13 mouse cellular contexts compared by ENCODE assay signal in genomic region chr7:141064175-141064574, GRCm38 (mm10). TPM values are rescaled to one million over a fixed set of nuclear protein-coding genes. Genes with fewer than 3 reads are reported as not detected.
DNase-seq lines count a peak whose midpoint lies in the region; ATAC-seq and TF ChIP-seq lines count a peak whose summit lies in the region.
"Had no signal": no experiment of that assay in that cellular context is flagged by ENCODE, and none has a peak within 500 bp of the region (broad histone marks: within the 10 kb centered on the region; RNA-seq: fewer than 3 reads in every experiment).

No protein-coding gene starts in this region.

- no peak overlapping the region for H3K4me3 ChIP-seq in intestine, embryonic 16.5 days (ENCODE audit: low read length)
- H3K4me3 ChIP-seq in midbrain, postnatal 0 days (ENCODE audit: low read depth, low read length): no peak overlapping the region
- H3K4me3 ChIP-seq: heart, embryonic 13.5 days had no signal

- H3K9ac ChIP-seq in intestine, embryonic 16.5 days (ENCODE audit: low read depth, low read length): 0 out of 2 replicates have a peak overlapping the region, but pooled peaks have one; percentile 30
- no peak overlapping the region for H3K9ac ChIP-seq in midbrain, postnatal 0 days (replicated peaks; ENCODE audit: low read length, poor library complexity, severe bottlenecking)
- H3K9ac ChIP-seq: heart, embryonic 13.5 days; hindbrain, embryonic 14.5 days had no signal

- no peaks in the 10 kb centered on the region for H3K36me3 ChIP-seq in intestine, embryonic 16.5 days (ENCODE audit: control insufficient read depth, insufficient read depth, low read length)
- H3K36me3 ChIP-seq in midbrain, postnatal 0 days (ENCODE audit: insufficient read depth, low read length): peaks cover 48% of the 10 kb centered on the region
- H3K36me3 ChIP-seq: heart, embryonic 13.5 days had no signal

- no peak overlapping the region for H3K4me2 ChIP-seq in intestine, embryonic 16.5 days (ENCODE audit: low read depth, low read length)
- H3K4me2 ChIP-seq in midbrain, postnatal 0 days (ENCODE audit: low read depth, low read length, poor library complexity, severe bottlenecking): no peak overlapping the region
- H3K4me2 ChIP-seq: heart, embryonic 13.5 days; hindbrain, embryonic 14.5 days had no signal

- WGBS in intestine, embryonic 16.5 days: 56% methylated on average over 7 of the region's 7 CpGs
- WGBS in midbrain, postnatal 0 days: 80% methylated on average over 6 of the region's 7 CpGs

- peak overlapping the region; percentile 15 for H3K27ac ChIP-seq in intestine, embryonic 16.5 days (ENCODE audit: low read length)
- H3K27ac ChIP-seq in midbrain, postnatal 0 days (ENCODE audit: low read depth, low read length): no peak overlapping the region
- H3K27ac ChIP-seq: heart, embryonic 13.5 days; hindbrain, embryonic 14.5 days had no signal

- peaks cover 26% of the 10 kb centered on the region for H3K4me1 ChIP-seq in intestine, embryonic 16.5 days (ENCODE audit: control insufficient read depth, insufficient read depth, low read length)
- peaks cover 14% of the 10 kb centered on the region for H3K4me1 ChIP-seq in midbrain, postnatal 0 days (ENCODE audit: insufficient read depth, low read length)

- peak; percentile 89 for DNase-seq in heart, adult 11 months
- no peak for DNase-seq in heart, postnatal 4 days
- peak; percentile 65 for DNase-seq in ES-CJ7 (ENCODE audit: low read depth, low spot score)
- DNase-seq in layer of hippocampus, postnatal 36 days: no peak
- no peak for DNase-seq in kidney, postnatal 14 days
- no peak for DNase-seq in midbrain, postnatal 0 days (ENCODE audit: low spot score)
- DNase-seq: cerebellum, adult 9-10 months had no signal

- TF ChIP-seq CTCF in midbrain, postnatal 0 days (IDR thresholded peaks at IDR 0.05): no peak

- peak; percentile 82 for ATAC-seq in intestine, embryonic 16.5 days
- ATAC-seq in megakaryocyte progenitor cell, adult 5-6 weeks (replicated peaks; ENCODE audit: poor library complexity): peak; percentile 64
- no peak for ATAC-seq in midbrain, postnatal 0 days (ENCODE audit: low FRiP score)

- no peaks in the 10 kb centered on the region for H3K9me3 ChIP-seq in intestine, embryonic 16.5 days (ENCODE audit: control insufficient read depth, low read length)
- H3K9me3 ChIP-seq in midbrain, postnatal 0 days (ENCODE audit: low read length): no peaks in the 10 kb centered on the region
- H3K9me3 ChIP-seq: heart, embryonic 13.5 days had no signal

- no peaks in the 10 kb centered on the region for H3K27me3 ChIP-seq in intestine, embryonic 16.5 days (replicated peaks; ENCODE audit: control insufficient read depth, insufficient read depth, low read length)
- H3K27me3 ChIP-seq in midbrain, postnatal 0 days (ENCODE audit: insufficient read depth, low read length): no peaks in the 10 kb centered on the region

RNA-seq across cellular contexts. Expression of gene B4galnt4, which starts 3.3 kb away (rescaled TPM):
- total RNA-seq in heart, postnatal 4 days (2021): under 1 TPM; 0.26 to 0.54 TPM
- polyA plus RNA-seq in intestine, embryonic 16.5 days (2015; fragmentation: Nextera tagmentation; extraction: Ambion mirVana): 7.2 and 7.3 TPM in 2 replicates
- 0.84 and 1.3 TPM in 2 replicates for total RNA-seq in megakaryocyte progenitor cell, adult 5-6 weeks (2015)
- total RNA-seq in megakaryocyte progenitor cell, adult 5-6 weeks (2017): 1.5 and 2.8 TPM in 2 replicates
- total RNA-seq in layer of hippocampus, postnatal 36 days (2021): 10 to 100 TPM; 92.2 to 92.3 TPM
- 133 and 146 TPM in 2 replicates for total RNA-seq in midbrain, postnatal 0 days (2014; rRNA removed)
- polyA plus RNA-seq in midbrain, postnatal 0 days (2015; fragmentation: Nextera tagmentation; extraction: Ambion mirVana): 52.1 and 53.9 TPM in 2 replicates

RNA-seq across cellular contexts. Expression of gene Pkp3, which starts 13.8 kb away (rescaled TPM):
- under 1 TPM in 1 of 2 experiments, not detected in 1; 0.23 TPM for total RNA-seq in heart, postnatal 4 days (2021)
- polyA plus RNA-seq in intestine, embryonic 16.5 days (2015; fragmentation: Nextera tagmentation; extraction: Ambion mirVana): 31.3 and 32.4 TPM in 2 replicates
- total RNA-seq in megakaryocyte progenitor cell, adult 5-6 weeks (2015): 1.0 and 2.2 TPM in 2 replicates
- 0.10 and 1.1 TPM in 2 replicates for total RNA-seq in megakaryocyte progenitor cell, adult 5-6 weeks (2017)
- total RNA-seq in layer of hippocampus, postnatal 36 days (2021): not detected
- 0.49 TPM in 1 of 2 replicates, not detected in the other for total RNA-seq in midbrain, postnatal 0 days (2014; rRNA removed)
- polyA plus RNA-seq in midbrain, postnatal 0 days (2015; fragmentation: Nextera tagmentation; extraction: Ambion mirVana): not detected in 2 replicates
- polyA plus RNA-seq: hindbrain, embryonic 14.5 days had no signal

RNA-seq across cellular contexts. Expression of gene Gm17387, which starts 35.2 kb away (rescaled TPM):
- not detected for total RNA-seq in heart, postnatal 4 days (2021)
- polyA plus RNA-seq in intestine, embryonic 16.5 days (2015; fragmentation: Nextera tagmentation; extraction: Ambion mirVana): not detected in 2 replicates
- total RNA-seq in megakaryocyte progenitor cell, adult 5-6 weeks (2015): not detected in 2 replicates
- not detected in 2 replicates for total RNA-seq in megakaryocyte progenitor cell, adult 5-6 weeks (2017)
- total RNA-seq in layer of hippocampus, postnatal 36 days (2021): not detected
- total RNA-seq in midbrain, postnatal 0 days (2014; rRNA removed): not detected in 2 replicates
- polyA plus RNA-seq in midbrain, postnatal 0 days (2015; fragmentation: Nextera tagmentation; extraction: Ambion mirVana): not detected in 2 replicates
- total RNA-seq: left cerebral cortex, postnatal 25 days had no signal
- polyA plus RNA-seq: heart, embryonic 13.5 days; hindbrain, embryonic 14.5 days; neural tube, embryonic 11.5 days had no signal

RNA-seq across cellular contexts. Expression of gene Sigirr, which starts 36.2 kb away (rescaled TPM):
- 1 to 10 TPM; 3.3 to 4.3 TPM for total RNA-seq in heart, postnatal 4 days (2021)
- 29.4 and 32.8 TPM in 2 replicates for polyA plus RNA-seq in intestine, embryonic 16.5 days (2015; fragmentation: Nextera tagmentation; extraction: Ambion mirVana)
- 12.3 and 12.6 TPM in 2 replicates for total RNA-seq in megakaryocyte progenitor cell, adult 5-6 weeks (2015)
- 5.8 and 14.0 TPM in 2 replicates for total RNA-seq in megakaryocyte progenitor cell, adult 5-6 weeks (2017)
- 1 to 10 TPM; 1.7 to 2.4 TPM for total RNA-seq in layer of hippocampus, postnatal 36 days (2021)
- total RNA-seq in midbrain, postnatal 0 days (2014; rRNA removed): 1.1 and 3.9 TPM in 2 replicates
- polyA plus RNA-seq in midbrain, postnatal 0 days (2015; fragmentation: Nextera tagmentation; extraction: Ambion mirVana): 1.8 and 2.0 TPM in 2 replicates

RNA-seq across cellular contexts. Expression of gene Ifitm6, which starts 46.5 kb away (rescaled TPM):
- under 1 TPM in 1 of 2 experiments, not detected in 1; 0.56 TPM for total RNA-seq in heart, postnatal 4 days (2021)
- polyA plus RNA-seq in intestine, embryonic 16.5 days (2015; fragmentation: Nextera tagmentation; extraction: Ambion mirVana): 1.9 and 2.0 TPM in 2 replicates
- 81.7 and 90.1 TPM in 2 replicates for total RNA-seq in megakaryocyte progenitor cell, adult 5-6 weeks (2015)
- 37.7 and 55.9 TPM in 2 replicates for total RNA-seq in megakaryocyte progenitor cell, adult 5-6 weeks (2017)
- under 1 TPM in 1 of 2 experiments, not detected in 1; 0.63 TPM for total RNA-seq in layer of hippocampus, postnatal 36 days (2021)
- total RNA-seq in midbrain, postnatal 0 days (2014; rRNA removed): 0.99 and 1.1 TPM in 2 replicates
- 0.81 and 0.83 TPM in 2 replicates for polyA plus RNA-seq in midbrain, postnatal 0 days (2015; fragmentation: Nextera tagmentation; extraction: Ambion mirVana)
- total RNA-seq: left cerebral cortex, postnatal 25 days had no signal
- polyA plus RNA-seq: neural tube, embryonic 11.5 days had no signal

Comparison
In these comparisons a context has a peak if more than half of its experiments do, and no peak if none do; other contexts are left out.
1. DNase-seq: peak in heart, adult 11 months (single experiment) and ES-CJ7 (single experiment); none in heart, postnatal 4 days (single experiment), layer of hippocampus, postnatal 36 days (0 of 2), kidney, postnatal 14 days (single experiment) and midbrain, postnatal 0 days (single experiment).
2. RNA of gene B4galnt4, which starts 3.3 kb away (total RNA-seq): 133 to 146 TPM in midbrain, postnatal 0 days and 92.2 to 92.3 TPM in layer of hippocampus, postnatal 36 days; 0.84 to 2.8 TPM in megakaryocyte progenitor cell, adult 5-6 weeks and 0.26 to 0.54 TPM in heart, postnatal 4 days; every median in the first group is over 10 times any median in the second.